Mouse (Mus musculus) liver, embryonic 12.5 days (tissue): ENCODE data around the gene Tubgcp3. TPM values are rescaled to one million over a fixed set of nuclear protein-coding genes. Genes with fewer than 3 reads are reported as not detected.
"Not testable (repeated sequence)": the region's sequence is repeated elsewhere in the genome, so short reads cannot be mapped to it uniquely, and the experiment has no call there.

Experiments
- ATAC-seq: fragments of 200-750 bp; cut with Nextera tagmentation; 2 replicates; pipeline ENCODE4 v1.8.0; 2017; ENCODE audit warnings: moderate number of reproducible peaks, mild to moderate bottlenecking, moderate library complexity
- H3K27ac ChIP-seq: fragments of 300-500 bp; sonication (generic); 2 replicates; pipeline ENCODE4 v1.5.1; 2016; ENCODE audit warnings: mild to moderate bottlenecking
- H3K27me3 ChIP-seq: fragments of 300-500 bp; sonication (generic); replicated peaks from 2 replicates; pipeline ENCODE4 v1.6.1; 2016; ENCODE audit warnings: mild to moderate bottlenecking, moderate library complexity
- H3K36me3 ChIP-seq: fragments of 300-500 bp; sonication (generic); 2 replicates; pipeline ENCODE4 v1.6.1; 2016; ENCODE audit warnings: mild to moderate bottlenecking, moderate library complexity
- H3K4me1 ChIP-seq: fragments of 300-500 bp; sonication (generic); 2 replicates; pipeline ENCODE4 v1.6.1; 2016
- H3K4me2 ChIP-seq: fragments of 300-500 bp; sonication (generic); 2 replicates; pipeline ENCODE4 v1.6.1; 2016; ENCODE audit warnings: mild to moderate bottlenecking, moderate library complexity
- H3K4me3 ChIP-seq: fragments of 300-500 bp; sonication (generic); 2 replicates; pipeline ENCODE4 v1.5.1; 2016; ENCODE audit warnings: mild to moderate bottlenecking, moderate library complexity
- H3K9ac ChIP-seq: fragments of 300-500 bp; sonication (generic); 2 replicates; pipeline ENCODE4 v1.6.1; 2016; ENCODE audit warnings: mild to moderate bottlenecking, moderate library complexity
- H3K9me3 ChIP-seq: fragments of 300-500 bp; sonication (generic); replicated peaks from 2 replicates; pipeline ENCODE4 v1.6.1; 2016; ENCODE audit warnings: mild to moderate bottlenecking, moderate library complexity
- WGBS: fragments of 180-500 bp; shearing (Covaris S2); methylation state at CpG from one replicate; pipeline ENCODE4 v1.1.7; 2016; ENCODE audit not compliant: insufficient replicate concordance; 5-methylcytosine and 5-hydroxymethylcytosine counted together
- polyA plus RNA-seq: library from polyadenylated mRNA; unstranded; fragments of >200 nt; fragmentation: Nextera tagmentation; extraction: Ambion mirVana; gene quantifications from 2 replicates; pipeline ENCODE4 v1.2.1, GENCODE M21; 2016

Tubgcp3 gene
- polyA plus RNA-seq, 1 experiment from 2014 or later: 38.7 TPM

- Histone ChIP-seq H3K4me1 (no peaks in the 10 kb centered on the region), H3K4me3 (no peak overlapping the region), H3K36me3 (peaks cover 97% of the 10 kb centered on the region), H3K27ac (no peak overlapping the region), H3K27me3 (no peaks in the 10 kb centered on the region), H3K4me2 (no peak overlapping the region), H3K9me3 (no peaks in the 10 kb centered on the region), H3K9ac (no peak overlapping the region)
- no peak for ATAC-seq
- WGBS: 79% methylated on average over 2 of the region's 2 CpGs
Observed at GRCm38 (mm10) chr8:12635366-12635765, 36.7 kb downstream of the Tubgcp3 start.

DNA sequence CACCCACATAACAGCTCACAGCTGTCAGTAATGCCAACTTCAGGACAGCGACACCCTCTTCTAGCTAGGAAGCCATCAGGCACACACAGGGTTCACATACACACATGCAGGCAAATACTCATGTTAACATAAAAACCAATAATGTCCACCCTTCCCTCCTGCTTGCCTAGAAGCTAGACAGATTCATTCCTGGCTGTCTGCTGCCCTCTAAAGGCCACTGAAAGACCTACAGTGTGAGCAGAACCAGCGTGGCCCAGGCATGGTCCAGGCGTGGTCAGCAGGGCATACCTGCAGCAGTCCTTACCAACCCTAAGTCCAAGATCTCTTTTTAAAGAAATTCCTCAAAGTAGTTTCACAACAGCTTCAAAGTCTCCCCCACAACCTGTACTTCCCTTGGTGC is 43.0 kb downstream of the Tubgcp3 start:
- no peak for ATAC-seq
- Histone ChIP-seq H3K9me3 (no peaks in the 10 kb centered on the region), H3K9ac (no peak overlapping the region), H3K4me1 (no peaks in the 10 kb centered on the region), H3K4me3 (no peak overlapping the region), H3K27me3 (no peaks in the 10 kb centered on the region), H3K4me2 (no peak overlapping the region), H3K36me3 (peaks cover 97% of the 10 kb centered on the region), H3K27ac (no peak overlapping the region)
- WGBS: 62% methylated on average over 3 of the region's 3 CpGs

DNA sequence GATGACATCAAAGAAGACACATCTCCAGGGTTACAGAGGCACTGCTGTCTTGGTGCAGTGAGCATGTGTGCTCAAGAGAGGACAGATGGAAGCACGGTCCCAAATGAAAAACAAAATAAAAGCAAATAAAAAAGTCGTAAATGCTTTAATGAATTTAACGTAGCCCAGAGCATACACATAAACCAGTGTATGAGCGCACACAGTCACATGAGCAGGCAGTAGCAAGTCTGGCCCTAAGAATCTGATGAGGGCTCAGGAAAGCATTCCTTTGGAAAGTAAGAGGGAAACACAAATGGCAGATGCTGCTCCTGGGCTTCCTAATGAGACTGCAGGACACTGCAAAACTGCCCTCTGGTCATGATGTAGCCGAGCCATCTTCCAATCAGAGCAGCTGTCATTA is 46.2 kb downstream of the Tubgcp3 start:
- no peaks in the 10 kb centered on the region for H3K4me1 ChIP-seq
- ATAC-seq: no peak
- H3K36me3 ChIP-seq: peaks cover 100% of the 10 kb centered on the region
- H3K27ac ChIP-seq: no peak overlapping the region
- no peaks in the 10 kb centered on the region for H3K27me3 ChIP-seq
- no peak overlapping the region for H3K4me2 ChIP-seq
- no peak overlapping the region for H3K9ac ChIP-seq
- no peaks in the 10 kb centered on the region for H3K9me3 ChIP-seq
- no peak overlapping the region for H3K4me3 ChIP-seq
- WGBS: 81% methylated on average over 5 of the region's 5 CpGs

- no peaks in the 10 kb centered on the region for H3K4me1 ChIP-seq
- H3K4me3 ChIP-seq: no peak overlapping the region
- no peaks in the 10 kb centered on the region for H3K27me3 ChIP-seq
- 91% methylated on average over 18 of the region's 18 CpGs for WGBS
- H3K4me2 ChIP-seq: no peak overlapping the region
- ATAC-seq: no peak
- no peak overlapping the region for H3K27ac ChIP-seq
- peaks cover 92% of the 10 kb centered on the region for H3K36me3 ChIP-seq
- no peak overlapping the region for H3K9ac ChIP-seq
- no peaks in the 10 kb centered on the region for H3K9me3 ChIP-seq
Observed at GRCm38 (mm10) chr8:12621550-12622222, 50.4 kb downstream of the Tubgcp3 start.

DNA sequence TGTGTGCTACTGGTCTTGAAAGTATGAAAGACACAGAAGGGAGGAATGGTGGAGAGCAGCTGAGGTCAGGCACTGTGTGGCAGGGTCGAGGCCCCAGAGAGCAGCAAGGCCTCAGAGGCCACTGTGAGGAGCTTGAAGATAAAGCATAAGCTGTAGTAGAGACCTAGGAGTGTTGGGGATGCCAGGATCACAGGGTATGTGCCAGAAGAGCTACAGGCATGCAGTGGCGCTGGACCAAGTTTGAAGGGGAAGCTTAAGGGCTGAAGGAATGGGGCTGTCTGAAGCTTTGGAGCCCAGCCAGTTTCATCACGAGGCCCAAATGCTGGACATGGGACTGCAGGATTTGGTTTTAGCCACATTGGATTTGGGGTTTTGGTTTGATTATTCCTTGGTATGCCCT is 54.7 kb downstream of the Tubgcp3 start:
- not testable (repeated sequence) for H3K9me3 ChIP-seq, H3K9ac ChIP-seq, H3K4me2 ChIP-seq, H3K27me3 ChIP-seq, H3K4me1 ChIP-seq, H3K4me3 ChIP-seq, ATAC-seq, H3K27ac ChIP-seq
- H3K36me3 ChIP-seq: peaks cover 85% of the 10 kb centered on the region
- WGBS: 87% methylated on average over 3 of the region's 3 CpGs

GRCm38 (mm10) chr8:12613201-12613600 is 58.8 kb downstream of the Tubgcp3 start:
- no peak for ATAC-seq
- 88% methylated on average over 7 of the region's 7 CpGs for WGBS

GRCm38 (mm10) chr8:12609752-12610449 is 62.1 kb downstream of the Tubgcp3 start:
- H3K36me3 ChIP-seq: peaks cover 19% of the 10 kb centered on the region
- 59% methylated on average over 12 of the region's 12 CpGs for WGBS
- no peak for ATAC-seq
- H3K27me3 ChIP-seq: peaks cover 14% of the 10 kb centered on the region; the same call in 1 of the 2 replicates
- H3K4me3 ChIP-seq: no peak overlapping the region
- no peak overlapping the region for H3K9ac ChIP-seq
- H3K9me3 ChIP-seq: no peaks in the 10 kb centered on the region
- H3K4me1 ChIP-seq: no peaks in the 10 kb centered on the region
- no peak overlapping the region for H3K4me2 ChIP-seq
- no peak overlapping the region for H3K27ac ChIP-seq

More at GRCm38 (mm10) chr8:12613201-12613600, 58.8 kb downstream of the Tubgcp3 start:
- Histone ChIP-seq H3K9ac (no peak overlapping the region), H3K27me3 (no peaks in the 10 kb centered on the region; the same call in 1 of the 2 replicates), H3K4me3 (no peak overlapping the region), H3K36me3 (peaks cover 49% of the 10 kb centered on the region), H3K27ac (no peak overlapping the region), H3K4me1 (no peaks in the 10 kb centered on the region), H3K4me2 (no peak overlapping the region), H3K9me3 (no peaks in the 10 kb centered on the region)

DNA sequence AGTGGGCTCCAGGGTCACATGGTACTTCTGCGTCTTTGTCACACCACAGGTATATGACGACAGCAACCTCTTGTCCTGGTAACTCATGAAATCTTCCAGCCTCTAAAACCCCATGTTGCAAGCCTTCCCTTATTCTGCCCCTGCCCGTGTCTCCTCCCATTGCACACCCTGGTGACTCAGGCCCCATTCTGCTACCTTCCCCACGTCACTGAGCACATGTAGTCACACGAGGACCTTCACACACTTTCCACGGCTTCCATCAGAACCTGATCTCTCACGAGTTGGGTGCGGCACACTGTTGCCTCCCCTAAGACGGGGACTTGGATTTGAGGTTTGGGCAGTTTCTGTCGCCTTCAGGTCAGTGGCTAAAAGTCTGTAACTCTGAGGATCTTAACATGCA is 63.2 kb downstream of the Tubgcp3 start:
- no peaks in the 10 kb centered on the region for H3K9me3 ChIP-seq
- peaks cover 8% of the 10 kb centered on the region for H3K36me3 ChIP-seq
- H3K27me3 ChIP-seq: peaks cover 21% of the 10 kb centered on the region; the same call in 1 of the 2 replicates
- no peak overlapping the region for H3K9ac ChIP-seq
- no peak overlapping the region for H3K4me3 ChIP-seq
- WGBS: 66% methylated on average over 10 of the region's 10 CpGs
- no peak overlapping the region for H3K27ac ChIP-seq
- no peak for ATAC-seq
- H3K4me1 ChIP-seq: no peaks in the 10 kb centered on the region
- no peak overlapping the region for H3K4me2 ChIP-seq

GRCm38 (mm10) chr8:12607223-12607622 is 64.8 kb downstream of the Tubgcp3 start:
- H3K4me3 ChIP-seq: no peak overlapping the region
- H3K4me2 ChIP-seq: no peak overlapping the region
- no peaks in the 10 kb centered on the region for H3K36me3 ChIP-seq
- no peak overlapping the region for H3K9ac ChIP-seq
- no peak overlapping the region for H3K27ac ChIP-seq
- ATAC-seq: peak; percentile 57; the same call in 1 of the 2 replicates
- H3K9me3 ChIP-seq: no peaks in the 10 kb centered on the region
- H3K4me1 ChIP-seq: no peaks in the 10 kb centered on the region
- H3K27me3 ChIP-seq: peaks cover 26% of the 10 kb centered on the region
- 22% methylated on average over 6 of the region's 6 CpGs for WGBS

DNA sequence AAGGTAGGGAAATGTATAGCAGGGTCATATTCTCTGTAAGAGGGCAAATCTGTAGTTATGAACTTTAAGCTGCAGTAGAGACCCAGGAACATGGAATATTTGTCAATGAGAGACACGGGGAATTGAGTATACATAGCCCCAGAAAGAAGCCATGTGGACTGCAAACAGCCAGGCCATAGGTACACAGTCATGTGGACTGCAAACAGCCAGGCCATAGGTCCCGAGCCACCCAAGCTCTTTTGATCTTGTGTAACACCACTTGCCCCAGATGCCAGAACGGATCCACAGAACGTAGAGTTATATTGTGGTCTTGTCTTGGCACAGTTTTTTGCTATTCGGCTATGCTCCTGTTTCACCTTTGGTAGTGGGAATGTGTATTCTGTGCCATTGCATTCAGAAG is 88.3 kb downstream of the Tubgcp3 start:
- no peak overlapping the region for H3K4me3 ChIP-seq
- no peaks in the 10 kb centered on the region for H3K9me3 ChIP-seq
- H3K27me3 ChIP-seq: no peaks in the 10 kb centered on the region; the same call in 1 of the 2 replicates
- H3K36me3 ChIP-seq: no peaks in the 10 kb centered on the region
- ATAC-seq: no peak; the same call in 1 of the 2 replicates
- WGBS: 60% methylated on average over 5 of the region's 5 CpGs
- H3K27ac ChIP-seq: no peak overlapping the region
- H3K4me1 ChIP-seq: no peaks in the 10 kb centered on the region
- H3K4me2 ChIP-seq: no peak overlapping the region
- H3K9ac ChIP-seq: no peak overlapping the region

GRCm38 (mm10) chr8:12579339-12579999 is 92.6 kb downstream of the Tubgcp3 start:
- H3K27me3 ChIP-seq, H3K27ac ChIP-seq, H3K4me1 ChIP-seq, ATAC-seq, H3K36me3 ChIP-seq, H3K9ac ChIP-seq, H3K9me3 ChIP-seq, H3K4me3 ChIP-seq, H3K4me2 ChIP-seq: not testable (repeated sequence)
- WGBS: 71% methylated on average over 19 of the region's 19 CpGs

DNA sequence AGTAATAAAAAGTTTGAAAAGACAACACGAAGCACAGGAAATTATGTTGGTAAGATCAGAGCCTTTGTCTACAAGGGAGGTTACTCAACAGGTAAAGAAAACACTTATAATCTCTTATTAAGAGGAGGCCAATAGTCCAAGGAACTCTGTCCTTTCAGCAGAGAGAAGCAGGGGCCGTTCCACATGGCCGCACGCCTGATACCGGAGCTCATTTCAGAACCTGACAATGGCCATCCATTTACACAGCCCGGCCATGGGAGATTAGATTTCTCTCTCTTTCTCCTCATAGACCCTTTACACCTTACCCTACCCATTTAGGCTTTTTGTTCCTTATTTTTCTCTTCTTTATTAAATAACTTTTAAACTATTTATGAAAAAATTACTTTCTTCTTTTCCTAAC is 95.3 kb downstream of the Tubgcp3 start:
- H3K27me3 ChIP-seq: peaks cover 19% of the 10 kb centered on the region
- 67% methylated on average over 6 of the region's 6 CpGs for WGBS

More for the DNA sequence above, 95.3 kb downstream of the Tubgcp3 start:
- ATAC-seq: no peak
- H3K4me2 ChIP-seq: no peak overlapping the region
- no peaks in the 10 kb centered on the region for H3K4me1 ChIP-seq
- no peak overlapping the region for H3K9ac ChIP-seq
- H3K4me3 ChIP-seq: no peak overlapping the region
- H3K36me3 ChIP-seq: no peaks in the 10 kb centered on the region
- H3K9me3 ChIP-seq: no peaks in the 10 kb centered on the region
- H3K27ac ChIP-seq: no peak overlapping the region
